Mouse (Mus musculus): ENCODE measurements around the gene Gcnt3. TPM values are rescaled to one million over a fixed set of nuclear protein-coding genes. Genes with fewer than 3 reads are reported as not detected.

Gcnt3 gene
- polyA plus RNA-seq, 1 experiment from 2014 or later = 0.03 TPM

- ATAC-seq (ENCODE audit: low FRiP score) = no peak
- H3K36me3 ChIP-seq (ENCODE audit: control insufficient read depth, insufficient read depth, low read length) = peaks cover 20% of the 10 kb centered on the region
- no peak for DNase-seq (ENCODE audit: low spot score)
These were observed 34.4 kb downstream of the Gcnt3 start for GRCm38 (mm10) chr9:70003516-70003915.

GRCm38 (mm10) chr9:69999318-69999717 is 38.6 kb downstream of the Gcnt3 start:
- Histone ChIP-seq H3K27ac (ENCODE audit: low read depth, low read length) (no peak overlapping the region), H3K36me3 (ENCODE audit: control insufficient read depth, insufficient read depth, low read length) (peaks cover 24% of the 10 kb centered on the region), H3K4me2 (replicated peaks; ENCODE audit: low read depth, low read length) (no peak overlapping the region), H3K9ac (ENCODE audit: low read depth, low read length) (no peak overlapping the region), H3K4me3 (ENCODE audit: low read depth, low read length) (no peak overlapping the region), H3K9me3 (ENCODE audit: control insufficient read depth, low read length) (no peaks in the 10 kb centered on the region), H3K27me3 (ENCODE audit: control insufficient read depth, insufficient read depth, low read length) (no peaks in the 10 kb centered on the region), H3K4me1 (replicated peaks; ENCODE audit: control insufficient read depth, insufficient read depth, low read length) (no peaks in the 10 kb centered on the region)
- ATAC-seq (ENCODE audit: low FRiP score) = no peak
- 75% methylated on average over 1 of the region's 1 CpGs for WGBS
- no peak for DNase-seq (ENCODE audit: low spot score)

More at GRCm38 (mm10) chr9:70003516-70003915, 34.4 kb downstream of the Gcnt3 start:
- WGBS = 93% methylated on average over 10 of the region's 10 CpGs
- no peaks in the 10 kb centered on the region for H3K4me1 ChIP-seq (replicated peaks; ENCODE audit: control insufficient read depth, insufficient read depth, low read length)
- H3K27me3 ChIP-seq (ENCODE audit: control insufficient read depth, insufficient read depth, low read length) = no peaks in the 10 kb centered on the region
- H3K4me3 ChIP-seq (ENCODE audit: low read depth, low read length) = no peak overlapping the region
- no peak overlapping the region for H3K27ac ChIP-seq (ENCODE audit: low read depth, low read length)
- no peaks in the 10 kb centered on the region for H3K9me3 ChIP-seq (ENCODE audit: control insufficient read depth, low read length)
- no peak overlapping the region for H3K9ac ChIP-seq (ENCODE audit: low read depth, low read length)
- H3K4me2 ChIP-seq (replicated peaks; ENCODE audit: low read depth, low read length) = no peak overlapping the region

GRCm38 (mm10) chr9:69994547-69994946 is 43.3 kb downstream of the Gcnt3 start:
- no peak overlapping the region for H3K9ac ChIP-seq (ENCODE audit: low read depth, low read length)
- ATAC-seq (ENCODE audit: low FRiP score) = no peak
- no peak for DNase-seq (ENCODE audit: low spot score)
- H3K36me3 ChIP-seq (ENCODE audit: control insufficient read depth, insufficient read depth, low read length) = peaks cover 17% of the 10 kb centered on the region
- WGBS = 94% methylated on average over 5 of the region's 5 CpGs
- no peak overlapping the region for H3K4me3 ChIP-seq (ENCODE audit: low read depth, low read length)
- no peak overlapping the region for H3K27ac ChIP-seq (ENCODE audit: low read depth, low read length)
- H3K27me3 ChIP-seq (ENCODE audit: control insufficient read depth, insufficient read depth, low read length) = no peaks in the 10 kb centered on the region
- no peak overlapping the region for H3K4me2 ChIP-seq (replicated peaks; ENCODE audit: low read depth, low read length)
- no peaks in the 10 kb centered on the region for H3K9me3 ChIP-seq (ENCODE audit: control insufficient read depth, low read length)
- H3K4me1 ChIP-seq (replicated peaks; ENCODE audit: control insufficient read depth, insufficient read depth, low read length) = no peaks in the 10 kb centered on the region; the same call in 1 of the 2 replicates

GRCm38 (mm10) chr9:69993479-69993878 is 44.4 kb downstream of the Gcnt3 start:
- DNase-seq (ENCODE audit: low spot score) (no peak), ATAC-seq (ENCODE audit: low FRiP score) (no peak)
- 76% methylated on average over 1 of the region's 1 CpGs for WGBS
- no peaks in the 10 kb centered on the region for H3K27me3 ChIP-seq (ENCODE audit: control insufficient read depth, insufficient read depth, low read length)
- H3K9me3 ChIP-seq (ENCODE audit: control insufficient read depth, low read length) = no peaks in the 10 kb centered on the region
- no peaks in the 10 kb centered on the region; the same call in 1 of the 2 replicates for H3K4me1 ChIP-seq (replicated peaks; ENCODE audit: control insufficient read depth, insufficient read depth, low read length)
- H3K4me3 ChIP-seq (ENCODE audit: low read depth, low read length) = no peak overlapping the region
- H3K4me2 ChIP-seq (replicated peaks; ENCODE audit: low read depth, low read length) = no peak overlapping the region
- no peak overlapping the region for H3K9ac ChIP-seq (ENCODE audit: low read depth, low read length)
- no peak overlapping the region for H3K27ac ChIP-seq (ENCODE audit: low read depth, low read length)
- H3K36me3 ChIP-seq (ENCODE audit: control insufficient read depth, insufficient read depth, low read length) = peaks cover 6% of the 10 kb centered on the region

- Histone ChIP-seq H3K4me3 (ENCODE audit: low read depth, low read length) (no peak overlapping the region), H3K9me3 (ENCODE audit: control insufficient read depth, low read length) (no peaks in the 10 kb centered on the region), H3K4me2 (replicated peaks; ENCODE audit: low read depth, low read length) (no peak overlapping the region), H3K4me1 (replicated peaks; ENCODE audit: control insufficient read depth, insufficient read depth, low read length) (no peaks in the 10 kb centered on the region; the same call in 1 of the 2 replicates), H3K27ac (ENCODE audit: low read depth, low read length) (no peak overlapping the region), H3K36me3 (ENCODE audit: control insufficient read depth, insufficient read depth, low read length) (peaks cover 6% of the 10 kb centered on the region), H3K9ac (ENCODE audit: low read depth, low read length) (no peak overlapping the region), H3K27me3 (ENCODE audit: control insufficient read depth, insufficient read depth, low read length) (no peaks in the 10 kb centered on the region)
- DNase-seq (ENCODE audit: low spot score) (no peak), ATAC-seq (ENCODE audit: low FRiP score) (no peak)
- 85% methylated on average over 5 of the region's 5 CpGs for WGBS
These were observed 45.0 kb downstream of the Gcnt3 start for GRCm38 (mm10) chr9:69992841-69993277.

- Histone ChIP-seq H3K4me3 (ENCODE audit: low read depth, low read length) (peak overlapping the region; percentile 98), H3K9ac (ENCODE audit: low read depth, low read length) (peak overlapping the region; percentile 7; the same call in 1 of the 2 replicates), H3K9me3 (ENCODE audit: control insufficient read depth, low read length) (no peaks in the 10 kb centered on the region), H3K27me3 (ENCODE audit: control insufficient read depth, insufficient read depth, low read length) (no peaks in the 10 kb centered on the region), H3K27ac (ENCODE audit: low read depth, low read length) (peak overlapping the region; percentile 97; the same call in 1 of the 2 replicates), H3K4me2 (replicated peaks; ENCODE audit: low read depth, low read length) (peak overlapping the region; percentile 63), H3K36me3 (ENCODE audit: control insufficient read depth, insufficient read depth, low read length) (no peaks in the 10 kb centered on the region), H3K4me1 (replicated peaks; ENCODE audit: control insufficient read depth, insufficient read depth, low read length) (no peaks in the 10 kb centered on the region; the same call in 1 of the 2 replicates)
- DNase-seq (ENCODE audit: low spot score) (peak; percentile 13), ATAC-seq (ENCODE audit: low FRiP score) (no peak)
- 16% methylated on average over 5 of the region's 5 CpGs for WGBS
These were observed 47.5 kb downstream of the Gcnt3 start for GRCm38 (mm10) chr9:69990346-69990745.

GRCm38 (mm10) chr9:69989303-69990121 is 48.4 kb downstream of the Gcnt3 start, which contains the start of gene Bnip2:
Gene Bnip2, plus strand, starts transcription at chr9:69989466.
- H3K4me2 ChIP-seq (replicated peaks; ENCODE audit: low read depth, low read length) = peak within 1 kb of the TSS; percentile 63
- ATAC-seq (ENCODE audit: low FRiP score) (peak; percentile 95), DNase-seq (ENCODE audit: low spot score) (peak; percentile 99)
- no peaks in the 10 kb centered on the region for H3K9me3 ChIP-seq (ENCODE audit: control insufficient read depth, low read length)
- peak within 1 kb of the TSS; percentile 98 for H3K4me3 ChIP-seq (ENCODE audit: low read depth, low read length)
- 0% methylated on average over 72 of the region's 76 CpGs for whole genome bisulfite sequencing
- H3K27me3 ChIP-seq (ENCODE audit: control insufficient read depth, insufficient read depth, low read length) = no peaks in the 10 kb centered on the region
- peak within 1 kb of the TSS; percentile 96 for H3K9ac ChIP-seq (ENCODE audit: low read depth, low read length)
- H3K36me3 ChIP-seq (ENCODE audit: control insufficient read depth, insufficient read depth, low read length) = no peaks in the 10 kb centered on the region
- peak within 1 kb of the TSS; percentile 97 for H3K27ac ChIP-seq (ENCODE audit: low read depth, low read length)
- H3K4me1 ChIP-seq (replicated peaks; ENCODE audit: control insufficient read depth, insufficient read depth, low read length) = no peaks in the 10 kb centered on the region; the same call in 1 of the 2 replicates

- WGBS = 40% methylated on average over 16 of the region's 16 CpGs
- Histone ChIP-seq H3K36me3 (ENCODE audit: control insufficient read depth, insufficient read depth, low read length) (no peaks in the 10 kb centered on the region), H3K9ac (ENCODE audit: low read depth, low read length) (peak overlapping the region; percentile 96; the same call in 1 of the 2 replicates), H3K27ac (ENCODE audit: low read depth, low read length) (peak overlapping the region; percentile 97; the same call in 1 of the 2 replicates), H3K4me1 (replicated peaks; ENCODE audit: control insufficient read depth, insufficient read depth, low read length) (no peaks in the 10 kb centered on the region; the same call in 1 of the 2 replicates), H3K4me2 (replicated peaks; ENCODE audit: low read depth, low read length) (peak overlapping the region; percentile 26; the same call in 1 of the 2 replicates), H3K4me3 (ENCODE audit: low read depth, low read length) (peak overlapping the region; percentile 98), H3K27me3 (ENCODE audit: control insufficient read depth, insufficient read depth, low read length) (no peaks in the 10 kb centered on the region), H3K9me3 (ENCODE audit: control insufficient read depth, low read length) (no peaks in the 10 kb centered on the region)
- DNase-seq (ENCODE audit: low spot score) (no peak), ATAC-seq (ENCODE audit: low FRiP score) (peak; percentile 8; the same call in 1 of the 2 replicates)
These were observed 49.1 kb downstream of the Gcnt3 start for GRCm38 (mm10) chr9:69988706-69989302.
